Mouse (Mus musculus) right cerebral cortex, postnatal 25 days (tissue): Measurements from ENCODE around the gene Sap18b.
"Not testable (repeated sequence)": the region's sequence is repeated elsewhere in the genome, so short reads cannot be mapped to it uniquely, and the experiment has no call there.

Source experiments
- DNase-seq: peaks from one replicate; pipeline ENCODE4 v3.0.0; 2022

The Sap18b gene

DNA sequence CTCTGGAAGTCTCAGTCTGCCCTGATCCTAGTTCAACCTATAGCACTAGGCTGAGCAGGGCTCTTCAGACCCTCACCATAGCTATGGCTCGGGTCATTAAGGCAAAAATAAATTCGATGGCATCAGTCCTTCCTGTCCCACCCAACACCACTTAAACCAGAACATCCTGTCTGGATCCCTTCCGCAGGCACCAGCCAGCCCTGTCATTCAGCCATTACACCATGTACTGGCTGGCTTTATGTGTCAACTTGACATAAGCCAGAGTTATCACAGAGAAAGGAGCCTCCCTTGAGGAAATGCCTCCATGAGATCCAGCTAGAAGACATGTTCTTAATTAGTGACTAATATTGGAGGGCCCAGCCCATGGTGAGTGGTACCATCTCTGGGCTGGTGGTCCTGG lies 2.4 kb upstream of the Sap18b start:
- no peak for DNase-seq

DNA sequence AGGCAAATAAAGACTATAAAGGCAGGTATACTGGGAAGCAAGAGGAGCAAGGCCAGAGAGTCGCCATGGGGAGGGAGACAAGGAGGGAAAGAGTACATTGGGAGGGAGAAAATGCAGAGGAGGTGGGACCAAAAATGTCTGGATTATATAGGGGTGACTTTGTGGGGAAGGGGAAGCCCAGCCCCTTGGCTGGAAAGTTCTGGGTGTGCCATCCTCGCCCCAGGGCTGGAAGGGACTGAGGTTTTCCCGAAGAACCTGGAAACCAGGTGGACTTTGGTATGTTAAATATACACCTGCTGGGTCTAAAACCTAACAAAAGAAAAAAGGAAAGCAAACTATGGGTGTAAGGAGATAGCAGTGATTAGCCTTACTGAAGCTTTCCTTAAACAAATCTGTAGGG lies 5.0 kb downstream of the Sap18b start:
- no peak for DNase-seq

- peak; percentile 85 for DNase-seq
Measured at GRCm38 (mm10) chr8:95832603-95833434, 7.7 kb downstream of the Sap18b start.

DNA sequence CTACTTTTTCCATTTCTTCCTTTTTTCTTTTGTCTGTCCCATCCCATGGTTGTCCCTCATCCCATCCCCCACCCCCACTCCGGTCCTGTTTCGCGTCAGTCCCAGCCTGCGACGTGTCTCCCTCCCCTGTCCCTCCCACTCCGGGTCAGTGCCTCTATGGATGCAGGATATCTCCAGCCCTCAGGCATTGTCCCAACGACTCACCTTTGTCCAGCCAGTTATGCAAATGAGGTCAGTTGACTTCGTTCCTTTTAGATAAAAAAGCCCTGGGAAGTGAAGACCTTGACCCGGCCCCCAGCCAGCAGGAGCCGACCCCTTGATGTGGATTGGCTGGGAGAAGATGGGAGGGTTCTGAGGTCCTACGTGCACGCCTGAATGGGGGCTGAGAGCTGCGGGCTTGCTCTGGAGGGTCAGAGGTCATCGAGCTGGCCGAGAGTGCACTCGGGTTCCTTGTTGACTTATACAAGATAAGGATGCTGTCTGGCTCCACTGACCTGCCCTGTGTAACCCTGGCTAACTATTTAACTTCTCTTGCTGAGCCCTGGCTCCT lies 8.4 kb downstream of the Sap18b start:
- no peak for DNase-seq

- no peak for DNase-seq
Measured at GRCm38 (mm10) chr8:95835891-95836290, 10.7 kb downstream of the Sap18b start.

DNA sequence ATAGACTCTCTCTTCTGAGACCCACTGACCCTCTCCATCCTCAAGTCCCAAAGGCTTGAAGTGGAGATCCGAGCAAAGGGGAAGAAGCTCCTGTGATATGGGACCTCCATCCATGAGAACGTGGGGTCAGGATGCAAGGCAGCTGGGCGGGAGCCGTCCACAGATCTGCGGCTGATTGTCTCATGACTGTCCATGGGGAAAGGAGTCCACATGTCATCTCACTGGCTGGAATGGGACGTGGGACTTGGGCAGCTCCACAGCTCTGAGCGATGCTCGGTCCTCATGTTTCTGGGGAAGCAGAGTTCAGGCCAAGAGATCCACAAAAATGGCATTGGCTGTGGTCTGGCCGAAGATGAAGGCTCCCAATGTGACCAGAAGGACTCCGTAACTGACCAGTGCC lies 12.1 kb downstream of the Sap18b start:
- no peak for DNase-seq

GRCm38 (mm10) chr8:95839289-95839688 lies 14.1 kb downstream of the Sap18b start:
- no peak for DNase-seq

DNA sequence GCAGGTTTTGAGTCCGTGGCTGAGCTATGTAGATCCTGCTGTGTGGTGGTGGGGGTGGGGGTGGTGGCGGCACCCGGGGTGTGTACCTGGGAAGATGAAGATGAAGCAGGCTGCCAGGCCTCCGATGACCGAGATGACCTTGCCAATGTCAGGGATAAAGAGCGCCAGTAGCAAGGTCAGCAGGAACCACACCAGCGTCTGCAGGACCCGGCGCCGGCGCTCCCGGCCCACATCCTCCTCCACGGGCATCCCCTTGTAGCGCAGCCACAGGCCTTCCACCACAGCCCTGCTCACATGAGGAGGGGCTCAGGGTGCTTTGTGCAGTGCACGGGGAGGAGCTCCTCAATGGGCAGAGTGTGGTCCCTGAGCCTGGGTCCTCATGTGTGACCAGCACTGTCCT lies 16.3 kb downstream of the Sap18b start:
- DNase-seq, result no peak

GRCm38 (mm10) chr8:95843968-95844367 lies 18.8 kb downstream of the Sap18b start:
- no peak for DNase-seq

GRCm38 (mm10) chr8:95845026-95845425 lies 19.9 kb downstream of the Sap18b start:
- DNase-seq, result no peak

- DNase-seq, result peak; percentile 15
Measured at GRCm38 (mm10) chr8:95848061-95848551, 23.0 kb downstream of the Sap18b start.

DNA sequence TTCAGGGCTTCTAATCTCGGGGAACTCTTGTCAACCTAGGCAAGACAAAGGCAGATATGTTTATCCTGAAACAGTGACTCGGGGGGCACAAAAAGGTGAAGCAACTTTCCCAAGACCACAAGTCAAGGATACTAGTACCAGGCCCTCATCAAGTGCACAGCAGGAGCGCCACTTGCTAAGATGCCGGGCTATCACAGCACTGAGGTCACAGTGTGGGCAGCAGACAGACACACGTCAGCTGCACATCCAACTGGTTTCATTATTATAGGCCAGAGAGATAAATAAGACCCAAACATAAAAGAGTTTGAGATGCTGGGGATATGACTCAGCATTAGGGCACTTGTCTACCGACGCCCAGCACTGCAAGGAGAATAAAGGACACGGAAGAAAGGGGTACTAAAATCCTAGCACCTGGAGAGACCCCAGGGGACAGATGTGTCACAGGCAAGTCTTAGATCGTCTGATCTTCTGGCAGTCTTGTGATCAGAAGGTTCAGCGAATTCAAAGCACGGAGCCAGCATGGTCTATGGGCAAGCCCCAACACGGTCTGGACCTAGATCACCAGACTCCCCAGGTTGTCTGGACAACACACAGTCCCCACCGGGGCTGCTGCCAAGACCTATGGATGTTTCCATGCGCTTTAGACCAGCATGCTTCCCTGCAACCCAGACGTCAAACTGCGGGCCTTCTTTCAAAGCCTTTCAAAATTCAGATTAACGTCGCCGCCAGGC lies 23.8 kb downstream of the Sap18b start:
- no peak for DNase-seq

- no peak for DNase-seq
Measured at GRCm38 (mm10) chr8:95850326-95850725, 25.2 kb downstream of the Sap18b start.

DNA sequence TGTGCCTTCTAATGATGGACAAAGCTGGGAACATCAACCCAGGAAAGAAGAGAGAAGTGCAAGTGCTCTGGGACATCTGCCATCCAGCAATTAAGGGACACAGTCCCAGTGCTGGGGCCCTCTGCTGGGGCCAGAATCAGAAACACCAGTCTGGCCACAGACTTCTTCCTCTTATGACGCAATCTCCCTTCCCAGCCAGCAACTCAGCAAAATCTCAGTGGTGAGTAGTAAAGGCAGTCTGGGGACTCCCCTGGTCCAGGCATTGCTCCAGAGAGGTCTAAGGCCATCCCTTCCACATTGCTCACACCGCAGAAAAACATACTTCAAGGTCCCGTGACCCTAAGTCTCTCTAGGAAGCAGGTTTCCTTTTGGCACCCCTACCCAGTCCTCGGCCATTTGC lies 27.1 kb downstream of the Sap18b start:
- peak; percentile 8 for DNase-seq

GRCm38 (mm10) chr8:95853102-95853843 lies 28.1 kb downstream of the Sap18b start, which contains the start of gene Slc38a7:
TSS of gene Slc38a7 (minus strand) at chr8:95853539.
- DNase-seq, result peak; percentile 78

DNA sequence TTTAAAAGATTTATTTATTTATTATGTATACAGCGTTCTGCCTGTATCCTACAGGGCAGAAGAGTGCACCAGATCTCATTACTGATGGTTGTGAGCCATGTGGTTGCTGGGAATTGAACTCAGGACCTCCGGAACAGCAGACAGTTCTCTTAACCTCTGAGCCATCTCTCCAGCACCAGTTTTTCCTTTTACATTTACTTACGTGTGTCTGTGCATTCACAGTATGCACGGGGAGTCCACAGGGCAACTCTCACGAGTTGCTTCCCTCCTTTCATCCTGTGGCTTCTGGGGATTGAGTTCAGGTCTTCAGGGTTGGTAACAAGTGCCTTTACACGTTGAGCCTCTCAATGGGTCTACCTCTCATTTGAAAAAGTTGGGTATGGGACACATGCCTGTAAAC lies 29.0 kb downstream of the Sap18b start:
- DNase-seq, result no peak

DNA sequence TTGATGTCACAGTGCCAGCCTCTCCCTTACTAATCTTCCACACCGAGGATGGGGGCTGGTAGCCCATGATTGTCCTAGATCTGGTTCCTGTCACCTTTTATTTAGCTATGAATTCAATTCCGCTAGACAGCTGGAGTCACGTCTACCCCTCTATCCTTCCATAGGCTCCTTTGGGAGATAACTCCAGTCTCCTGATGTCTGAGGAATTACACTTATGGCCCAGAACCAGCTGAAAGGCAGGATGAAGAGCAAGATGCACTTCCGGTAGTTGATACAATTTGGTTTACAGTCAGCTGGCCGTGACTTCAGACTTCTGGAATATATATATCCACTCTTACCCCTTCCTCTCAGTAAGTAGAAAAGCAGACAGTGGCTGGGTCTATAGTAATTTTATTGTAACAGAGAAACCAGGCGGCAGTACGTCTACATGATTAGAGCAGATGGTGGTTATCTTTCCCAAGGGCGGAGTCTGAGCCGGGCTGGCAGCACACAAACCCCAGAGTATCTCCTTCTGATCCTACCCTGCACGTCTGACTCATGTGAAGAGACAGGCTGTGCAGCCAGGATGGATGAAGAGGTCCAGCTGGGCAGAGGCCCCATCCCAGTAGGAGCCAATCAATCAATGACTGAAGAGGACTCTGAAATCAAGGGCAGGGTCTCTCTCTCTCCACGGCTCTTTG lies 38.8 kb downstream of the Sap18b start:
- DNase-seq, result not testable (repeated sequence)

- DNase-seq, result not testable (repeated sequence)
Measured at GRCm38 (mm10) chr8:95864851-95865250, 39.7 kb downstream of the Sap18b start.

DNA sequence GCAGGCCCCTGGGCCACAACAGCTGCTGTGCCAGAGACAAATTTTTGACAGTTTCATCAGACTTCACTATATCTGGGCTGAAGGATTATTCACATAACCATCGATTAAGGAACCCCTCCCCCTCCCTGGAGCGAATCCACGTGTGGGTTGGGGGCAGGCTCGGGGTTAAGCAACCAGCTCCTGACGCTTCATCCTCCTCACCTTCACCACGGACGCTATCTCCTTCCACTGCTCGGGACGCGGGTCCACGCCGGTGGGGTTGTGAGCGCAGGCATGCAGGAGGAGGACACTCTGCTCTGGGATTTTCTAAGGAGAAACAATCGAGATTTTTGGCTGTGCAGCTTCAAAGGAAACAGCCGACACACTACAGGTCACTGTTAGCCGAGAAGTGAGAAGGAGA lies 46.5 kb downstream of the Sap18b start:
- DNase-seq, result no peak

GRCm38 (mm10) chr8:95875270-95875669 lies 50.1 kb downstream of the Sap18b start:
- DNase-seq, result no peak
